Mouse (Mus musculus): ENCODE measurements at regions not wholly inside any gene's neighbourhood (a gene's known extent, or its start where the extent isn't known, plus 50 kb on each side); places are given as distances from the start of the nearest gene placed in this dataset.

GRCm38 (mm10) chr14:33854181-33854580 lies 69.2 kb upstream of the Gdf10 start:
- DNase-seq (ENCODE audit: low spot score) (no peak), ATAC-seq (replicated peaks; ENCODE audit: low FRiP score, low TSS enrichment, low read depth) (no peak)
- Histone ChIP-seq H3K36me3 (ENCODE audit: control insufficient read depth, insufficient read depth, low read length) (no peaks in the 10 kb centered on the region), H3K9ac (ENCODE audit: low read length) (no peak overlapping the region), H3K9me3 (ENCODE audit: control insufficient read depth, low read length) (no peaks in the 10 kb centered on the region), H3K27me3 (replicated peaks; ENCODE audit: control insufficient read depth, insufficient read depth, low read length) (no peaks in the 10 kb centered on the region), H3K27ac (ENCODE audit: low read depth) (no peak overlapping the region), H3K4me1 (replicated peaks; ENCODE audit: control insufficient read depth, insufficient read depth, low read length) (no peaks in the 10 kb centered on the region), H3K4me2 (ENCODE audit: low read length) (no peak overlapping the region), H3K4me3 (ENCODE audit: low read depth, low read length) (no peak overlapping the region)
- 89% methylated on average over 6 of the region's 6 CpGs for WGBS

- Histone ChIP-seq H3K27ac (ENCODE audit: low read depth) (no peak overlapping the region), H3K27me3 (replicated peaks; ENCODE audit: control insufficient read depth, insufficient read depth, low read length) (no peaks in the 10 kb centered on the region), H3K9ac (ENCODE audit: low read length) (no peak overlapping the region), H3K4me3 (ENCODE audit: low read depth, low read length) (no peak overlapping the region), H3K4me2 (ENCODE audit: low read length) (no peak overlapping the region), H3K9me3 (ENCODE audit: control insufficient read depth, low read length) (no peaks in the 10 kb centered on the region), H3K36me3 (ENCODE audit: control insufficient read depth, insufficient read depth, low read length) (no peaks in the 10 kb centered on the region), H3K4me1 (replicated peaks; ENCODE audit: control insufficient read depth, insufficient read depth, low read length) (no peaks in the 10 kb centered on the region)
- DNase-seq (ENCODE audit: low spot score) (no peak), ATAC-seq (replicated peaks; ENCODE audit: low FRiP score, low TSS enrichment, low read depth) (no peak)
- whole genome bisulfite sequencing = 81% methylated on average over 6 of the region's 6 CpGs
Measured at GRCm38 (mm10) chr14:33856992-33857391, 66.4 kb upstream of the Gdf10 start.

GRCm38 (mm10) chr14:33864796-33865195 lies 58.6 kb upstream of the Gdf10 start:
- no peak for ATAC-seq (replicated peaks; ENCODE audit: low FRiP score, low TSS enrichment, low read depth)
- Histone ChIP-seq H3K27ac (ENCODE audit: low read depth) (no peak overlapping the region), H3K4me3 (ENCODE audit: low read depth, low read length) (no peak overlapping the region), H3K36me3 (ENCODE audit: control insufficient read depth, insufficient read depth, low read length) (no peaks in the 10 kb centered on the region), H3K9ac (ENCODE audit: low read length) (no peak overlapping the region), H3K4me2 (ENCODE audit: low read length) (no peak overlapping the region), H3K9me3 (ENCODE audit: control insufficient read depth, low read length) (0 out of 2 replicates have a peak, but pooled peaks cover 6% of the 10 kb centered on the region), H3K4me1 (replicated peaks; ENCODE audit: control insufficient read depth, insufficient read depth, low read length) (no peaks in the 10 kb centered on the region), H3K27me3 (replicated peaks; ENCODE audit: control insufficient read depth, insufficient read depth, low read length) (no peaks in the 10 kb centered on the region)
- 82% methylated on average over 1 of the region's 1 CpGs for WGBS
- no peak for DNase-seq (ENCODE audit: low spot score)

- Histone ChIP-seq H3K9ac (ENCODE audit: low read length) (no peak overlapping the region), H3K27ac (ENCODE audit: low read depth) (no peak overlapping the region), H3K4me3 (ENCODE audit: low read depth, low read length) (no peak overlapping the region), H3K4me1 (replicated peaks; ENCODE audit: control insufficient read depth, insufficient read depth, low read length) (no peaks in the 10 kb centered on the region), H3K9me3 (ENCODE audit: control insufficient read depth, low read length) (0 out of 2 replicates have a peak, but pooled peaks cover 6% of the 10 kb centered on the region), H3K36me3 (ENCODE audit: control insufficient read depth, insufficient read depth, low read length) (no peaks in the 10 kb centered on the region), H3K4me2 (ENCODE audit: low read length) (no peak overlapping the region), H3K27me3 (replicated peaks; ENCODE audit: control insufficient read depth, insufficient read depth, low read length) (no peaks in the 10 kb centered on the region)
- ATAC-seq (replicated peaks; ENCODE audit: low FRiP score, low TSS enrichment, low read depth) (no peak), DNase-seq (ENCODE audit: low spot score) (no peak)
- 79% methylated on average over 2 of the region's 2 CpGs for WGBS
Measured at GRCm38 (mm10) chr14:33865746-33866145, 57.6 kb upstream of the Gdf10 start.

GRCm38 (mm10) chr14:33867674-33868073 lies 55.7 kb upstream of the Gdf10 start:
- Histone ChIP-seq H3K9ac (ENCODE audit: low read length) (no peak overlapping the region), H3K27ac (ENCODE audit: low read depth) (no peak overlapping the region), H3K27me3 (replicated peaks; ENCODE audit: control insufficient read depth, insufficient read depth, low read length) (no peaks in the 10 kb centered on the region), H3K4me1 (replicated peaks; ENCODE audit: control insufficient read depth, insufficient read depth, low read length) (no peaks in the 10 kb centered on the region), H3K4me3 (ENCODE audit: low read depth, low read length) (no peak overlapping the region), H3K4me2 (ENCODE audit: low read length) (no peak overlapping the region), H3K36me3 (ENCODE audit: control insufficient read depth, insufficient read depth, low read length) (no peaks in the 10 kb centered on the region), H3K9me3 (ENCODE audit: control insufficient read depth, low read length) (0 out of 2 replicates have a peak, but pooled peaks cover 6% of the 10 kb centered on the region)
- WGBS = 88% methylated on average over 3 of the region's 3 CpGs
- no peak for ATAC-seq (replicated peaks; ENCODE audit: low FRiP score, low TSS enrichment, low read depth)
- no peak for DNase-seq (ENCODE audit: low spot score)
